Mouse (Mus musculus) lung, postnatal 0 days (tissue): ENCODE measurements around the gene Wfikkn2.

Experiments used
- CTCF ChIP-seq: IDR thresholded peaks from 2 replicates; pipeline ENCODE4 v1.5.1; 2016; ENCODE audit warnings: antibody characterized with exemption, mild to moderate bottlenecking
- EP300 ChIP-seq: IDR thresholded peaks from 2 replicates; pipeline ENCODE4 v1.6.1; 2016; ENCODE audit warnings: antibody characterized with exemption, mild to moderate bottlenecking, control low read depth

GRCm38 (mm10) chr11:94210191-94211086 is 35.4 kb downstream of the Wfikkn2 start:
- TF ChIP-seq CTCF, result no peak
- no peak for TF ChIP-seq EP300
